Mouse (Mus musculus): ENCODE measurements around the gene H3f3b.
A peak's percentile ranks its signal among the peaks of the same experiment; 100 is the strongest.
"Not testable (repeated sequence)": the region's sequence is repeated elsewhere in the genome, so short reads cannot be mapped to it uniquely, and the experiment has no call there.

Gene H3f3b

GRCm38 (mm10) chr11:116021328-116022220 is 6.2 kb downstream of the H3f3b start:
- DNase-seq (ENCODE audit: extremely low spot score, low spot score), result no peak

GRCm38 (mm10) chr11:116020519-116020922 is 7.2 kb downstream of the H3f3b start:
- no peak for DNase-seq (ENCODE audit: extremely low spot score, low spot score)

GRCm38 (mm10) chr11:116019976-116020411 is 7.8 kb downstream of the H3f3b start:
- DNase-seq (ENCODE audit: extremely low spot score, low spot score), result no peak

GRCm38 (mm10) chr11:116019360-116019791 is 8.4 kb downstream of the H3f3b start:
- DNase-seq (ENCODE audit: extremely low spot score, low spot score), result no peak

GRCm38 (mm10) chr11:116018867-116019266 is 8.9 kb downstream of the H3f3b start:
- DNase-seq (ENCODE audit: extremely low spot score, low spot score), result not testable (repeated sequence)

- DNase-seq (ENCODE audit: extremely low spot score, low spot score), result no peak
Measured at GRCm38 (mm10) chr11:116018106-116018505, 9.7 kb downstream of the H3f3b start.

GRCm38 (mm10) chr11:116014821-116015220 is 12.9 kb downstream of the H3f3b start:
- DNase-seq (ENCODE audit: extremely low spot score, low spot score), result no peak

GRCm38 (mm10) chr11:116012262-116012947 is 15.4 kb downstream of the H3f3b start, which contains the start of gene Galk1:
TSS of gene Galk1 (minus strand) at chr11:116012719.
- peak; percentile 91 for DNase-seq (ENCODE audit: extremely low spot score, low spot score)

GRCm38 (mm10) chr11:116011529-116012261 is 16.1 kb downstream of the H3f3b start:
- peak; percentile 42 for DNase-seq (ENCODE audit: extremely low spot score, low spot score)

GRCm38 (mm10) chr11:116010948-116011347 is 16.8 kb downstream of the H3f3b start:
- no peak for DNase-seq (ENCODE audit: extremely low spot score, low spot score)

GRCm38 (mm10) chr11:116010146-116010545 is 17.6 kb downstream of the H3f3b start:
- DNase-seq (ENCODE audit: extremely low spot score, low spot score), result no peak

- no peak for DNase-seq (ENCODE audit: extremely low spot score, low spot score)
Measured at GRCm38 (mm10) chr11:116009661-116010060, 18.1 kb downstream of the H3f3b start.

GRCm38 (mm10) chr11:116008832-116009375 is 18.9 kb downstream of the H3f3b start:
- no peak for DNase-seq (ENCODE audit: extremely low spot score, low spot score)

GRCm38 (mm10) chr11:116008411-116008810 is 19.4 kb downstream of the H3f3b start:
- no peak for DNase-seq (ENCODE audit: extremely low spot score, low spot score)

GRCm38 (mm10) chr11:116007095-116007850 is 20.5 kb downstream of the H3f3b start:
- no peak for DNase-seq (ENCODE audit: extremely low spot score, low spot score)

GRCm38 (mm10) chr11:116005701-116006419 is 21.9 kb downstream of the H3f3b start:
- DNase-seq (ENCODE audit: extremely low spot score, low spot score), result no peak

- DNase-seq (ENCODE audit: extremely low spot score, low spot score), result peak; percentile 85
Measured at GRCm38 (mm10) chr11:116004840-116005700, 22.7 kb downstream of the H3f3b start.

GRCm38 (mm10) chr11:116004186-116004823 is 23.5 kb downstream of the H3f3b start:
- DNase-seq (ENCODE audit: extremely low spot score, low spot score), result no peak

Measured in neural tube, embryonic 10.5 days (tissue).